Mouse (Mus musculus) neural tube, embryonic 15.5 days (tissue): ENCODE results near the gene Bcas3. TPM values are rescaled to one million over a fixed set of nuclear protein-coding genes. Genes with fewer than 3 reads are reported as not detected.
A peak's percentile ranks its signal among the peaks of the same experiment; 100 is the strongest.
"Not testable (repeated sequence)": the region's sequence is repeated elsewhere in the genome, so short reads cannot be mapped to it uniquely, and the experiment has no call there.

Experiments
- ATAC-seq: fragments of 200-750 bp; cut with Nextera tagmentation; 2 replicates; pipeline ENCODE4 v1.8.0; 2017; ENCODE audit warnings: mild to moderate bottlenecking, moderate TSS enrichment, moderate library complexity; ENCODE audit not compliant: low FRiP score
- H3K27ac ChIP-seq: fragments of 300-500 bp; sonication (generic); replicated peaks from 2 replicates; pipeline ENCODE4 v1.5.1; 2015; ENCODE audit warnings: mild to moderate bottlenecking, inconsistent platforms
- H3K27me3 ChIP-seq: fragments of 300-500 bp; sonication (generic); replicated peaks from 2 replicates; pipeline ENCODE4 v1.6.1; 2015; ENCODE audit warnings: inconsistent platforms
- H3K36me3 ChIP-seq: fragments of 300-500 bp; sonication (generic); 2 replicates; pipeline ENCODE4 v1.6.1; 2015; ENCODE audit warnings: inconsistent platforms
- H3K4me1 ChIP-seq: fragments of 300-500 bp; sonication (generic); 2 replicates; pipeline ENCODE4 v1.6.1; 2015; ENCODE audit warnings: inconsistent platforms
- H3K4me2 ChIP-seq: fragments of 300-500 bp; sonication (generic); 2 replicates; pipeline ENCODE4 v1.6.1; 2015; ENCODE audit warnings: inconsistent platforms, mild to moderate bottlenecking, moderate library complexity
- H3K4me3 ChIP-seq: fragments of 300-500 bp; sonication (generic); replicated peaks from 2 replicates; pipeline ENCODE4 v1.5.1; 2015; ENCODE audit warnings: mild to moderate bottlenecking, inconsistent platforms
- H3K9ac ChIP-seq: fragments of 300-500 bp; sonication (generic); replicated peaks from 2 replicates; pipeline ENCODE4 v1.6.1; 2015; ENCODE audit warnings: mild to moderate bottlenecking, inconsistent platforms
- H3K9me3 ChIP-seq: fragments of 300-500 bp; sonication (generic); replicated peaks from 2 replicates; pipeline ENCODE4 v1.6.1; 2016; ENCODE audit warnings: inconsistent platforms
- WGBS: fragments of 180-500 bp; shearing (Covaris S2); methylation state at CpG from one replicate; pipeline ENCODE4 v1.1.7; 2015; ENCODE audit warnings: mixed read lengths; 5-methylcytosine and 5-hydroxymethylcytosine counted together
- polyA plus RNA-seq: library from polyadenylated mRNA; unstranded; fragments of >200 nt; fragmentation: Nextera tagmentation; extraction: Ambion mirVana; gene quantifications from 2 replicates; pipeline ENCODE4 v1.2.1, GENCODE M21; 2015

The Bcas3 gene
- polyA plus RNA-seq, 1 experiment from 2014 or later: 31.6 TPM

GRCm38 (mm10) chr11:85499561-85499960, 146.6 kb downstream of the Bcas3 start:
- H3K4me1 ChIP-seq: no peaks in the 10 kb centered on the region
- no peak overlapping the region for H3K4me3 ChIP-seq
- no peaks in the 10 kb centered on the region for H3K27me3 ChIP-seq
- WGBS: 88% methylated on average over 5 of the region's 5 CpGs
- H3K4me2 ChIP-seq: no peak overlapping the region
- no peaks in the 10 kb centered on the region for H3K36me3 ChIP-seq
- no peaks in the 10 kb centered on the region for H3K9me3 ChIP-seq
- H3K9ac ChIP-seq: no peak overlapping the region
- ATAC-seq: no peak
- H3K27ac ChIP-seq: no peak overlapping the region

- ATAC-seq: no peak
- H3K4me2 ChIP-seq: no peak overlapping the region
- H3K4me1 ChIP-seq: no peaks in the 10 kb centered on the region
- no peak overlapping the region for H3K4me3 ChIP-seq
- no peak overlapping the region for H3K27ac ChIP-seq
- no peaks in the 10 kb centered on the region for H3K9me3 ChIP-seq
- 82% methylated on average over 3 of the region's 3 CpGs for WGBS
- no peaks in the 10 kb centered on the region for H3K27me3 ChIP-seq
- H3K9ac ChIP-seq: no peak overlapping the region
- H3K36me3 ChIP-seq: no peaks in the 10 kb centered on the region
Measured at GRCm38 (mm10) chr11:85502031-85502430, 149.1 kb downstream of the Bcas3 start.

DNA sequence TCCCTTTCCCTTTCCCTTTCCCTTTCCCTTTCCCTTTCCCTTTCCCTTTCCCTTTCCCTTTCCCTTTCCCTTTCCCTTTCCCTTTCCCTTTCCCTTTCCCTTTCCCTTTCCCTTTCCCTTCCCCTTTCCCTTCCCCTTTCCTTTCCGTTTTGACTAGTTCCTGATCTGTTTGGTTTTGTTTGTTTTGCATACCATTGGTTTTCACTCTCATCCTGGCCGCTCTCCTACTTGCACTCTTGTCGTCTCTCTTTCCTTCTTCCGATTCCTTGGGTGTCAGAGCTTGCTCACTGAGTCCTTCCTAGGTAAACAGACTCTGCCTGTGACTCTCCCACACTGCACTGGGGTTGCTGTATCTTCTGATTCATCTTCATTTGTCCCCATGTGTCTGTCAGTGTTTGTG, 151.8 kb downstream of the Bcas3 start:
- ATAC-seq, H3K4me2 ChIP-seq, H3K4me1 ChIP-seq, H3K27ac ChIP-seq, H3K4me3 ChIP-seq, H3K9ac ChIP-seq, H3K27me3 ChIP-seq, H3K36me3 ChIP-seq, H3K9me3 ChIP-seq: not testable (repeated sequence)
- 48% methylated on average over 4 of the region's 4 CpGs for WGBS

DNA sequence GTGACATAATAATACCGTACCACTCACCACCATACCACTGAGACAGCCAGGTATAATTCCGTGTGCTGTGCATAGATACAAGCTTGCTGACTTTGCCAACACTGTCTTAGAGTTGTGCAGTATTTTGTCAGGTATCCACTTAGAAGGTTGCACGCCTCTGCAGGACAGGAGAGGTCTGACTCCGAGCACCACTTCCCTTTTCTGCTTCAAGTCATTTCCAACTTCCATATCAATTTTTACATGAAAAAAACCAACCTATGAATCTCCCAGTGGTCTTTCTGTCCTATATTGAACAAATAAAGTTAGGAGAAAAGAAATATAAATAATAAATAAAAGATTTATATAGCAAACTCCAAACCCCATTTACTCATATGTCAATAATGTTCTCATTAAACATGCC, 152.8 kb downstream of the Bcas3 start:
- Histone ChIP-seq H3K27me3 (no peaks in the 10 kb centered on the region), H3K36me3 (no peaks in the 10 kb centered on the region), H3K4me1 (no peaks in the 10 kb centered on the region), H3K4me2 (no peak overlapping the region), H3K9me3 (no peaks in the 10 kb centered on the region), H3K27ac (no peak overlapping the region), H3K9ac (no peak overlapping the region), H3K4me3 (no peak overlapping the region)
- no peak for ATAC-seq
- WGBS: 92% methylated on average over 4 of the region's 4 CpGs

- Histone ChIP-seq H3K9me3 (no peaks in the 10 kb centered on the region), H3K4me3 (no peak overlapping the region), H3K4me2 (no peak overlapping the region), H3K9ac (no peak overlapping the region), H3K36me3 (no peaks in the 10 kb centered on the region), H3K4me1 (no peaks in the 10 kb centered on the region), H3K27me3 (no peaks in the 10 kb centered on the region), H3K27ac (no peak overlapping the region)
- WGBS: 59% methylated on average over 12 of the region's 12 CpGs
- ATAC-seq: no peak
Measured at GRCm38 (mm10) chr11:85509334-85509733, 156.4 kb downstream of the Bcas3 start.

DNA sequence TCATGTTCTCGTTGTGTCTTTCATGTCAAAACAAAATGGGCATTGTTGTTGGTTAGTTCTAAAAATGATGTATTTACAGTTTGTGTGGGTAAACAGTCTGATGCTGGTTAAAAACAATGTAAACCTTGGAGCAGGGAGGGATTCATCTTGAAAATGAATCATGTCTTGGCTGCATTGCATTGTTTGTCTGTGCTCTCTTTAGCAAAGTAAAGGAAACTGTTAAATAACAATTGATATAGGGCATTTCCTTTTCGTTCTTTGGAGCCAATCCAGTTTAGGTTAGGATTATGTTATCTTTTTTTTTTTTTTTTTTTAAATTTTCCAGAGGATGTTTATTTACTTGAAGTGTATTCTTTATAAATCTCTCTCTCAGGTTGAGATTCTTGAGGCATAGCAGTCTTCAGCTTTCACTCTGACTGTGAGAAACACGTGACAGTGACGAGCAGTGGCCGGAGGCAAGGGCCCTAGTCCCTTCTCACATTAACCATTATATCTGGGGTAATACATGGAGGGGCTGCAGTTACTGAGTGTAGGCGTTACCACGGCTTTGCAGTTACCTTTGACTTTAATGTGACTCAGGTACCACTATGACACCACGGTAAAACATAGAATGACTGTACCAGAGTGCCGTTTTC, 158.4 kb downstream of the Bcas3 start:
- ATAC-seq: no peak
- H3K4me3 ChIP-seq: no peak overlapping the region
- no peak overlapping the region for H3K9ac ChIP-seq
- no peak overlapping the region for H3K4me2 ChIP-seq
- H3K27ac ChIP-seq: no peak overlapping the region
- no peaks in the 10 kb centered on the region for H3K36me3 ChIP-seq
- WGBS: 87% methylated on average over 9 of the region's 9 CpGs
- H3K9me3 ChIP-seq: no peaks in the 10 kb centered on the region
- H3K4me1 ChIP-seq: no peaks in the 10 kb centered on the region
- H3K27me3 ChIP-seq: no peaks in the 10 kb centered on the region

GRCm38 (mm10) chr11:85516724-85517123, 163.8 kb downstream of the Bcas3 start:
- Histone ChIP-seq H3K36me3 (no peaks in the 10 kb centered on the region), H3K27me3 (0 out of 2 replicates have a peak, but pooled peaks cover 6% of the 10 kb centered on the region), H3K4me3 (no peak overlapping the region), H3K9me3 (no peaks in the 10 kb centered on the region), H3K27ac (no peak overlapping the region), H3K9ac (no peak overlapping the region), H3K4me1 (no peaks in the 10 kb centered on the region), H3K4me2 (no peak overlapping the region)
- WGBS: 89% methylated on average over 7 of the region's 7 CpGs
- no peak for ATAC-seq

- H3K27ac ChIP-seq: no peak overlapping the region
- H3K4me2 ChIP-seq: no peak overlapping the region
- ATAC-seq: no peak
- H3K27me3 ChIP-seq: 0 out of 2 replicates have a peak, but pooled peaks cover 6% of the 10 kb centered on the region
- no peak overlapping the region for H3K4me3 ChIP-seq
- no peaks in the 10 kb centered on the region for H3K36me3 ChIP-seq
- no peaks in the 10 kb centered on the region for H3K9me3 ChIP-seq
- H3K9ac ChIP-seq: no peak overlapping the region
- WGBS: 52% methylated on average over 3 of the region's 3 CpGs
- H3K4me1 ChIP-seq: no peaks in the 10 kb centered on the region
Measured at GRCm38 (mm10) chr11:85518025-85518756, 165.2 kb downstream of the Bcas3 start.

DNA sequence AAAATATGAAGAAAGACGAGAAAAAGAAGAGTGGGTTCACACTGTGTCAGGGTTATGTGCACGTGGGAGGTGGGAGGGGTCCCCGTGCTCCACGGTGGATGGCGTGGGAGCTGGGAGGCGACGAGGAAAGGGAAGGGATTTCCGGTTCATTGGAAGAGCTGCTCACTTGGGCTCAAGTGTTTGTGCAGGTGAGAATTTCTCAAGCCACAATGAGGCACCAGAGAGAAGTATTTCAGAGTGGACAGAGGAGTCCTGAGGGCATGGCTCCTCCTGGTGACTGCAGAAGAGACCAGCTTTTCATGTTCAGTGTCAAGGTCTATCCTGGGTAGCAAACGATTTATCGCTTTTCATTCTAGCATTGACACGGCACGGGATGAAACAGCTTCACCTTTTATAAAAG, 167.3 kb downstream of the Bcas3 start:
- Histone ChIP-seq H3K27me3 (0 out of 2 replicates have a peak, but pooled peaks cover 6% of the 10 kb centered on the region), H3K9ac (no peak overlapping the region), H3K36me3 (no peaks in the 10 kb centered on the region), H3K27ac (no peak overlapping the region), H3K4me2 (no peak overlapping the region), H3K4me1 (peaks cover 15% of the 10 kb centered on the region), H3K9me3 (no peaks in the 10 kb centered on the region), H3K4me3 (no peak overlapping the region)
- 84% methylated on average over 12 of the region's 12 CpGs for WGBS
- ATAC-seq: no peak

DNA sequence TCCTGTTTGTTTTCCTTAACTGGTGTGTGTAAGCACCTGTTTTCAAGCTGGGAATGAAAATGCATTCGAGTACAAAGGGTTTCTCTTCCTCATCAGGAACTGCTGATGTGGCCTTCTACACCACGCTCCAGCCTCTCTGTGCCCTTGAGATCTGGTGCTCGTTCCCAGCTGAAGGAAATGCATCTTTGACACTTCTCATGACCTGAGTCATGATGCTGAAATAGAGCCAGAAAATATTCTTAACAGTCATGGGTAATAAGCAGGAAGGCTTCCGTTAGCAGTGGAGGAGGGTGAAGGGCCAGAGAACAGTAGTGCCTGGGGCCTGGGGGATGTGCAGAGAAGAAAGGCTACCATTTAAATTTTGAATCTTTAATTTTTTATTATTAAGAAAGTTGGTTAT, 168.0 kb downstream of the Bcas3 start:
- no peaks in the 10 kb centered on the region for H3K36me3 ChIP-seq
- H3K4me2 ChIP-seq: no peak overlapping the region
- no peak overlapping the region for H3K9ac ChIP-seq
- H3K27ac ChIP-seq: no peak overlapping the region
- ATAC-seq: no peak
- H3K27me3 ChIP-seq: 0 out of 2 replicates have a peak, but pooled peaks cover 6% of the 10 kb centered on the region
- peaks cover 21% of the 10 kb centered on the region for H3K4me1 ChIP-seq
- WGBS: 78% methylated on average over 4 of the region's 4 CpGs
- no peak overlapping the region for H3K4me3 ChIP-seq
- no peaks in the 10 kb centered on the region for H3K9me3 ChIP-seq

- ATAC-seq: no peak
- WGBS: 29% methylated on average over 6 of the region's 6 CpGs
- Histone ChIP-seq H3K4me3 (no peak overlapping the region), H3K9me3 (no peaks in the 10 kb centered on the region), H3K4me1 (peaks cover 21% of the 10 kb centered on the region), H3K9ac (no peak overlapping the region), H3K27me3 (peaks cover 20% of the 10 kb centered on the region), H3K36me3 (no peaks in the 10 kb centered on the region), H3K27ac (no peak overlapping the region), H3K4me2 (peak overlapping the region; percentile 62; the same call in 1 of the 2 replicates)
Measured at GRCm38 (mm10) chr11:85523646-85524045, 170.7 kb downstream of the Bcas3 start.

GRCm38 (mm10) chr11:85524186-85524585, 171.2 kb downstream of the Bcas3 start:
- 14% methylated on average over 12 of the region's 12 CpGs for WGBS
- no peaks in the 10 kb centered on the region for H3K36me3 ChIP-seq
- peaks cover 20% of the 10 kb centered on the region for H3K27me3 ChIP-seq
- H3K9ac ChIP-seq: peak overlapping the region; percentile 14; the same call in 1 of the 2 replicates
- H3K4me1 ChIP-seq: peaks cover 21% of the 10 kb centered on the region
- no peaks in the 10 kb centered on the region for H3K9me3 ChIP-seq
- 0 out of 2 replicates have a peak, but pooled peaks have one; percentile 45 for ATAC-seq
- peak overlapping the region; percentile 20; the same call in 1 of the 2 replicates for H3K27ac ChIP-seq
- H3K4me3 ChIP-seq: peak overlapping the region; percentile 29
- peak overlapping the region; percentile 62 for H3K4me2 ChIP-seq
